Mouse (Mus musculus) activated CD4-positive, CD25-positive, alpha-beta regulatory T cell, adult 4 months (primary cell): ENCODE data around the gene Ctns. TPM values are rescaled to one million over a fixed set of nuclear protein-coding genes. Genes with fewer than 3 reads are reported as not detected.

Experiments used
- ATAC-seq: one replicate; pipeline ENCODE4 v1.8.0; 2017
- polyA plus RNA-seq, 2 experiments: library from polyadenylated mRNA; unstranded; fragments of 100-300 nt; shearing (Covaris generic); gene quantifications; one replicate each; pipeline ENCODE4 v1.2.1; 2017

Ctns gene
- polyA plus RNA-seq, 2 experiments from 2014 or later: 8.6 to 8.9 TPM

DNA sequence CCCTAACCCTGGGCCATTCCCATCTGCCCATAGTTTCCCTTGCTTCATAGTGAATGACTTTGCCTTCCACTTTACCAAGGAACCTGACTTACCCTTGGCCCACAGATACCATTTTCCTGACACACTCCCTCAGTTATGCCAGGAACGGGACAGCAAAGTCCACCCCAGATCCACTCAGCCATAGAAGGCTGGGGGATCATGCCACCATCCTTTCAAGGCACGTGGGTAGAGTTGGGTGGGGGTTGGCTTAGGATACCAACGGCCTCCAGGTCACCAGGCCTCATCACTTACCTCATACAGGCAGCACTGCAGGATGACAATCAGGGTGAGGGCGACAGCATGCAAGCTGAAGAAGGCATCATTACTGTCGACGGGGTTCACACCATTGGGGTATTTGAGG lies 11.6 kb downstream of the Ctns start:
- ATAC-seq: no peak

DNA sequence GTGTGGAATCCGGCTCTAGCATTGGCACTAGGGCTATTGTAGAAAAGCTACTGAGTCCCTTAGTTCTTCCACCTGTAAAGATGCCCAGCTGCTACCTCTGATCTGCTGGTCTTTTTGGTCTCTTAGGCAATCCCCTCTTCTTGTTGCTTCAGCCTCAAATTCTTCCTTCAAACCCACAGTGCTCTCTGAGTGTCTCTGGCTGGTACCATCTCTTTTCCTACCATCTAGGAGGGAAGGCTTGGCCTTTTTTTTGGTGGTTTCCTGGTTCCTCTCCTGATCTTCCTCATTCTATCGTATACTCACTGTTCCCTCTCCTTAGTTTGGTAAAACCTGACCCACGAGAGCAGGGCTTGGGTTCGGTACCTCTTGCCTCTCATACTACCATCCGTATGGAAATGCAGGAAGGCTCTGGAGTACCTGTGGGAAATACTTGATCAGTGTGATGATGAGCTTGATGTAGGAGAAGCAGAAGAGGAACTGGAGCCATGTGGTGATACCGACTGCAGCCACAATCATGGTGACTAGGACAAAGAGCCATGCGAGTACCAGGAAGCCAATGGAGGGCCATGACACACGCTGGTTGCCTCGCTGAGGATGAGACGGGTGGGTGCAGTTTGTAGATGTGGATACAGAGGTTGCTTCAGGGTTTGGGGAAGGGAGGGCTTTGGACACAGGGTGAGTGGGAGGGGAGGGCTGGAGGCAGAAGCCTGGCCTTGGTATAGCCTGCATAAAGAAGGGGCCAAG lies 12.8 kb downstream of the Ctns start:
- no peak for ATAC-seq

DNA sequence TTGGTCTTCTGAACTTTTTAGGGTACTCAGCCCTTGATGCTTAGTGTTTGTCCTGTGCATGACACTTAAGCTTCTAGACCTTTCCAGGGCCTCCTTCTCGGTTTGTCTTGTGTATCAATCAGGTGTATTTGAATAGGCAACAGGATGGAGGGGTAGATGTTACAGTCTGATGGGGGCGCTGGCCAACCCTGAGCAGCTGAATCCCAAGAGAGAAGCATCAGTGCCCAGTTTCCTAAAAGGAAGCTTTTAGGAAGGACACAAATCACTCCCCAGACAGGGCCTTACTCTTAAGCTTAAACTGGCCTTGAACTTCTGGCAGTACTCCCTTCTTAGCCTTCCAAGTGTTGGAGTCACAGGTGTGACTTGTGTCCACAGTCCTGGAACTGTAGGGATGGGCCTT lies 20.9 kb downstream of the Ctns start:
- ATAC-seq: no peak

DNA sequence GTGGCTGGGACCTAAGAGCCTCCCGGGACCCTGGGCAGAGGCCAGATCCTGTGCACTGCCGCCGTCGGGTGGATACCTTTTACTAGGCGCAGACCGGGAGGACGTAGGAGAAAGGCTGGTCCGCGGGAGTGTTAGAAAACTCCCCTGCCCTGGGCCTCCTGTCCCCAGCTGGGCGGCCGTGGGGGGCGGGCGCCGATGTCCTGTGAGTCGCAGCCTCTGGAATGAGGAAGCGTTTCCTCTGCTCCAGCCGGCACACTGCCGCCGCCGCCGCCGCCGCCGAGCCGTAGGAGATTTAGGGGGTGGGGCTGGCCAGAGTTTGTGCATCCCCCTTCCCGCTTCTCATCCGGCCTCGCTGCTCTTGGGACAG lies 21.4 kb downstream of the Ctns start:
- ATAC-seq: peak; percentile 3

DNA sequence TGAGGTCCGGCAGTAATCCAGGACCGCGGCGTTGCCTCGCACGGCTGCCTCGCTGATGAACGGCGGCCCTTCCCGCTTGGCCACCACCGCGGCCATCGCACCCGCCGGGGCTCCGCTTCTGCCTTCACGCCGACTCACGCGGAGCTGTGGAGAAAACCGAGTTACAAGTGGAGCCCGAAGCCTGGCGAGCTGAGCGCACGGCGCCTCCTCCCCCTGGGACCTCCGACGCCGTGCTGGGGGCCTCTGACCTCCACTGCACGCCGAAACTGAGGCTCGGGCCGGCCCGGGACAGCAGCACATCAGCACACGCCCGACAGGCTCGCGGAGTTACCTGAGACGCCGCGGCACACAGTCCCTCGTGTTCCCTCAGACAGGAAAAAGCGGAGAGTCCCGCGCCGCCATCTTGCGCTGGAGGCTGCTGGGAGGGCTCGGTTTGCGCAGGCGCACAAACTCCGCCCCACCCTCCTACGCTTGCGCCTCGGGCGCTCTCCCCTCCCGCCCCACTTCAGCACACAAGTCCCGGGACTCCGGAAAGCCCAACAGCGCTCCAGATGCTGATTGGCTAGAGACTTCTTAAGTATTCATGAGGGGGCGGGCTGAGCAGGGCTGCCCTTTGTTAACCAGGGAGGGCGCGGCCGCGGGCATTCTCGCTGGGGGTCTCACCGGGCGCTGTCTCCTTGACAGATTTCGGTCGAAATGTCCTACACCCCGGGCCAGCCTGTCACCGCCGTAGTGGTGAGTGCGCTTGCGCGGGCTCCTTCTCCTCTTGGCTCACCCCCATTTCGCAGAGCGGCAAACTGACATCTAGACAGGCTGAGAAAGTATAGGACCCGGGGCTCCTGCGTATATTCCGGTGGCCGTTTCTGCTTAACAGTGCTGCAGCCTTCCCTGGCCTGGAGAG lies 22.0 kb downstream of the Ctns start, which contains the start of the genes Emc6 and Tax1bp3:
Gene Emc6, minus strand, starts transcription at position 430 of the 901 bp plus-strand sequence.
Gene Tax1bp3, plus strand, starts transcription at position 476 of the 901 bp plus-strand sequence.
- peak; percentile 97 for ATAC-seq

DNA sequence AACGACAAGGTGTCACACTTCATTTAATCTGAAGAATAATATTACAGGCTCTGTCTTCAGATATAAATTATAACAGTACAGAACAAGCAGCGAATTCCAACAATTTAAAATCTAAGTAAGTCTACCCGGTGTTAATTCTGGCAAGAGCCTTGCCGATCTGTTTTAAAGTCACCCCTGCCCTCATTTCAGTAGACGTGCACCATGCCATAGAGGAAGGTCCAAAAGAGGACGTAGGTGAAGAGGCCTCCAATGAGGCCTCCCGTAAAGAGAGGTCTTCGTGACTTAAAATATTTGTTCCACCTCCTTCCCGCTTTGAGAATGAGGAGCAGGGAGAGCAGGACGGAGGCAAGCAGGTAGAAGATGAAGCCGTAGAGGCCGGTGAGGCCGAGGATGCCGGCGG lies 22.7 kb downstream of the Ctns start:
- ATAC-seq: no peak

DNA sequence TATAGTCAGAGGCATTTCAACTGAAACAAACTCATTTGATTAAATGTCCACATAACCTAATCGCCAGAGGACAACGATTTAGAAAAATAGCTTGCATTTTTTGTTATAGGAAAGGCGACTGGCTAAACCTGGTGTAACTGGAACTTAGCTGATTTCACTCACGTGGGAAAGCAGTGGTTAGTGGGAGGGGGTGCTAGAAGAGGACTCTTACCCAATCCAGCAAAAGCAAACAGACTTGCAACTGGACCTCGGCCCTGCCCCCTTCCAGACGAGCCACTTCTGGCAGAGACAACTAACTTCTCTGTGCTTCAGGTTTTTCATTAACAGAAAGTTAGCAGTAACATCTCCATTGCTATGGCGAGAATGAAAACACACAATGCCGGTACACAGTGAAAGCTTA lies 23.2 kb downstream of the Ctns start:
- ATAC-seq: no peak

DNA sequence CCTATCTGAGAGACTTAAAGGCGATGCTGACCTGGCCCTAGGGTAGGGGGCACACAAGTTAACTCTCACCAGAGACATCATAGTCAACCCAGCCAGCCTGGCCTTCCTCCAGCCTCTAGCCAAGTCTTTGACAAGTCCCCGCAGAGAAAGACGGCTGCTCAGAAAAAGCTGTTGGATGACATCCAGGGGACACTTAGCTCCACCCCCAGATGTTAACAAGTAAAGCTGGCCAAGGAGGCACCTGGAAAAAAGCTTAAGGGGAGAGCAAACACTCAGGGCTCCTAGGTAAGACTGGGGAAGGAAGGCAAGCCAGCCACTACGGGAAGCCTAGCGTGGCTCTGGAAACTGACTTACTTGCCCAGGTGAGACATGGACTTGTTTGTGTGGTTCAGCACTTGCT lies 26.7 kb downstream of the Ctns start:
- no peak for ATAC-seq

DNA sequence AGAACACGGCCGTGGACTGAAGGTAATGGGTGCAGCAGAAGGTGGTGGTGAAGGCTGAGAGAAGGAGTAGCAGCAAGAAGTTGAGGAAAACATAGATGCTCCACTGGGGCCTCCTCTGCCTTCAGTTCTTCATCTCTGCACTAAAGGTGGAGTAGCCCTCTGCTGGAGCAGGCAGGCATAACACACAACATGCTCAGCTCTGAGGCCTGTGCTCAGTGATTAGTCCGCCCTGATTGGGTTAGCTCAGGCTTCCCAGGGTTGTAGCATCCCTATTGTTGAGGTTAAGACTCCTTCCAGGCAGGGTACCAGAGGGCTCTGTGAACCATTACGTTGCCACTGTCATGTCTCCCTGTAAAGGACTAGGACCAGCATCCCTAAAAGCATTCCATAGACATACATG lies 29.6 kb downstream of the Ctns start:
- ATAC-seq: peak; percentile 68

DNA sequence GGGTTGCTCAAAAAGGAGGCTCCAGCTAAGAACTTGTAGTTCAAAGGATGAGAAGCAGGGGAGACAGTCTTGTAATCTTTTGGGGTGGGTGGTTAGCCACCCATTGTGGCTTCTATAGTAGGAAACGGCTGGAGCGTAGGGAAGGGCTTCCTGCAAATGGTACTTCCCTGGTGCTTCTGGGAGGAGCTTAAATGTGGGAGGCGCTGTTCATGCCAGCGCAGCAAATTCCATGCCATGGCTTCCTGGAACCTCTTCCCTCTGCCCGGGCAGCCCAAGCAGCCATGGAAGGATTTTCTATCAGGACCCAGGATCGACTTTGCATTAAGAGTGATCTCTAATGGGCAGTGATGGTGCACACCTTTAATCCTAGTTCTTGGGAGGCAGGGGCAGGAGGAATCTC lies 30.3 kb downstream of the Ctns start:
- ATAC-seq: no peak

DNA sequence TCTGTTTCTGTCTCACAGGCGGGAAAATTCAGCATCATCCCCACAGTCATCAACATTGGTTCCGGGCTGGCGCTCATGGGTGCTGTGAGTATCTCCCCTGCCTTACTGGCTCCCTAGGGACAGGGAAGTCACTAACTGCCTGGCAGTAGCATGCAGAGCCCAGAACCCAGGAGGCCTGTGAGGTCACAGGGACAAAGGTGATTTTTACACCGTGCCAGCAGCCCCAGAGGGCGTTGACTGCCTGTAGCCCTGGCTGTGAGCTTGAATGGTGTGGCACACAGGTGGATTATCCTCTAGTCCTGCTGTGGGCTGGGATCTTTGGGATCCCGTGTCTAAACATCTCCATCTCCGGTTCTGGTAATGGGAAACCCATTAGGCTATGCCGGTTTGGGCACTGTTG lies 30.8 kb downstream of the Ctns start:
- ATAC-seq: no peak

DNA sequence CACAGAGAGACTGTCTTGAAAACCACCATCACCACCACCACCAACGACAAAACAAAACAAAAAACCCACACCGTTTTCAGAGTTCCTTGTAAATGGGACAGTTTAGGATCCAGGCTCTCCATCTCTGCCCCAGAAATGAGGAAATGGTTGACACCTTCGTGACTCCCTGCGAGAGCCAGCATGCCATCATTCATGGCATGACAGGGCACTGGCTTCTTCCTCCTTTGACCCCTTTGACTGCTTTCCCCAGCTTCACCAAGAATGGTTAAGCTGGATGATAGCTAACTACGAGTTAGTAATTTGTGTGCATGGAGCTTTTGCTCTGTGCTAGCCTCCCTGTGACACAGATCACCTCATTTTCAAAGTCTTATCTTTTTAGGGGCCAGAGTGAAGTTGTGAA lies 36.6 kb downstream of the Ctns start:
- no peak for ATAC-seq

DNA sequence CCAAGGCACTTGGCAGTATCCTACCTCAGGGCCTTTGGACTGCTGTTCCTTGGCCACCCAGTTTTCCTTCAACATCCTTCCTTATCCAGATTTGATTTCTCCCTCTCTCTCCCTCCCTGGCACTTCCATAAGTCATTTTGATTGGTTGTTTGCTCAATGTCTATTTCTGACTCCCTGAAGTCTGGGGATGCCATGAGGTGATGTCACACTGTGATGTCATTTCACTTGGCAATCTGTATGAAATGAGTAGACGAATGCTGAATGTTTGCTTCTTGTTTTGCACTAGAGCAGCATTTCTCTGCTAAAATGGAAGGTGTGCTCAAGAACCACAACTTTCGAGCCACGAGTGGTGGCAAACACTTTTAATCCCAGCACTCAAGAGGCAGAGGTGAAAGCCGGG lies 37.2 kb downstream of the Ctns start:
- ATAC-seq: no peak

DNA sequence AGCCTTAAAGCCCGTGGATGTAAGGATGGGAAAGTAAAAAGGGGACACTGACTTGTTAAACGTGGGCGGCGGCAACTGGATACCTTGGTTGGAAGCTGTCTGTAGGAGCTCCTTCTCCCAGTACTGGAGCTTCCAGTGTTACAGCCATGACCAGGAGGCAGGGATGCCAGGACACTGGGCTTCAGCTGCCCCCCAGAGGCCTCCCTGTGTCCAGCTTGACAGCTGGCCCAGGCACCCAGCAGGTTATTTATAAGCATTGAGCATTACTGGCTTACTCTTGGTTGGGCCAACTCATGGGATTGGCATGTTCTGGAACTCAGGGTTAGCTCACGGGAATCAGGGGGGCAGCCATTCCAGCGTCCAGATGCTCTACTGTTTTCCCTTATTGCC lies 38.0 kb downstream of the Ctns start:
- no peak for ATAC-seq

DNA sequence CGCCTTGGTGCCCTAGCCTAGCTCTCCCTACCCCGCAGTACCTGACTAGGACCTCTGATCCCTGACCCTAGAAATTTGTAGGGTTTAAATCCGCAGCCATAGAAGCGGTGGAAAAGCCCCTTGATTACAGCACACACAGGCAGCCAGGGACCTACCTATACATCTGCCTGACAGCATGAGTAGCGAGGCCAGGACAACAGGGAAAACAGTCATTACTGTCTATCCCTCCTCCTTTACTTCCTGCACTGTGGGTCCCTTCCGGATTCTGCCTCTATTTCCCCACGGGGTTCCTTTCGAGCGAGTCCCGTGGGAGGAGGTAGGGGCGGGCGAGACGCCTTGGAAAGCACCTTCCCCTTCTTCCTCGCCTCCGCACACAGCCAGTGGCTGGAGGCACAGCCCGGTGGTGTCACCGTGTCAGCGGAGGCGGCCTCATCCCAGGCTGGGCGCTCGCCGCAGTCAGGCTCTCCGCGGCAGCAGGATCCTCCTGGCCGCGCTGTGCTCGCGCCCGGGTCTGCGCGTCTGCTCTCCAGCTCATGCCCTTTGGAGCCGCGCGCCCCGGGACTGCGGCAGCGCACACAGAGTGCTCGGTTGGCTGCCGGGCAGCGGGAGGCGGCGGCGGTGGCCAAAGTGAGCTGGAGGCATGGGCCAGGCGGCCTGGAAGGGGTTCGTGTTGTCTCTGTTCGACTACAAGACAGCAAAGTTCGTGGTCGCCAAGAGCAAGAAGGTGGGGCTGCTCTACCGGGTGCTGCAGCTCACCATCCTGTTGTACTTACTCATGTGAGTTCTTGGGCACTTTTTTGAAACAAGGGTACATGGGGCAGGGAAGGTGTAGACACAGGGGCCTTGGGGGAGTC lies 38.7 kb downstream of the Ctns start, which contains the start of gene P2rx5:
Gene P2rx5, plus strand, starts transcription at position 465 of the 854 bp plus-strand sequence.
- ATAC-seq: no peak

DNA sequence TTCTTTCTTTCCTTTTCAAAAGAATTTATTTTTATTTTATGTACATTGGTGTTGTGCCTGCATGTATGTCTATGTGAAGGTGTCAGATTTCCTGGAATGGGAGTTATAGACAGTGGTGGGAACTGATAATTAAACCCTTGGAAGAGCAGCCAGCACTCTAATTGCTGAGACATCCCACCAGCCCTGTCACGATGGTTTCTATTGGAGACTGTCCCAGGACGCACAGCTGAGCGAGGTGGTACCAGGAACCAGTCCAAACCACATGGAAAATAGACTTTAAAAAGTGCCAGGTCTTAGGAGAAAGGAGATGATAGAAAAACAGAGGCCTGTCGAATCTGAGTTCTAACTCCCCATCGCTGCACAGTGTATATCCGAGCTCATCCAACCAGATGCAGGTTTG lies 43.8 kb downstream of the Ctns start:
- ATAC-seq: no peak

DNA sequence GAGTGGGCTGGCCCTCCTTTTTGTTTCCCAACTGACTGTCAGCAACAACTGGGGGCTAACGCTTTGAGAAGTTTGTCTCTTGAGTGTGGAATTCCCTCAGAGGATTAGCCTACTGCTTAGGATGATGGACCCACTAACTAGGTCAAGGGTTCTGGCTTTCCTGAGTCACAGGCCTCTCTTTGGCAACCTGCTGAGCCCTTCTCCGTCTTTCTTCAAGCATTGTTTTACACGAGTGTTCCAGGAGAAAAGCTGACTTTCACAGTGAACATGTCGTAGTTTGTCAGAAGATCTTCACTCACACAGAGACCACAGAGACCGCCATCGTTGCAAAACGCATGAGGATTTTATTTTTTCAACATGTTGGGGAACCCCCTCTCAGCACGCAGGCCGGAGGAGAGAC lies 50.6 kb downstream of the Ctns start:
- no peak for ATAC-seq

DNA sequence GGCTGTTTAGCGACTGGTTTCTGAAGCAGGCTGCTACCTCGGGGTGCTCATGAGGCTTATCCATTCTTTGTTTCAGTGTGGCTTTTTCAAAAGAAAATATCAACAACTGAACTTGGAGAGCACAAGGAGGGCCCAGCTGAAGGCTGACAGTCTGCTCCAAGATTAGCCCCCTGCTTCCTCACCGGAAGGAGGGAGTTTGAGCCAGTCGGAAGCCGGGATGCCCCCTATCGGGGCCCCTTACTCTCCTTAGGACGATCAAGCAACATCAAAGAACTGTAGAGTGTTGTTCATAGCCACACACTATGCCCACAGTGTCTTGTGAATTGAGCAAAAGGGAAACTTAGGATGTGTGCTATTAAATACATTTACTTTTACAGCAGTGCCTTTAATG lies 51.9 kb downstream of the Ctns start:
- ATAC-seq: no peak

DNA sequence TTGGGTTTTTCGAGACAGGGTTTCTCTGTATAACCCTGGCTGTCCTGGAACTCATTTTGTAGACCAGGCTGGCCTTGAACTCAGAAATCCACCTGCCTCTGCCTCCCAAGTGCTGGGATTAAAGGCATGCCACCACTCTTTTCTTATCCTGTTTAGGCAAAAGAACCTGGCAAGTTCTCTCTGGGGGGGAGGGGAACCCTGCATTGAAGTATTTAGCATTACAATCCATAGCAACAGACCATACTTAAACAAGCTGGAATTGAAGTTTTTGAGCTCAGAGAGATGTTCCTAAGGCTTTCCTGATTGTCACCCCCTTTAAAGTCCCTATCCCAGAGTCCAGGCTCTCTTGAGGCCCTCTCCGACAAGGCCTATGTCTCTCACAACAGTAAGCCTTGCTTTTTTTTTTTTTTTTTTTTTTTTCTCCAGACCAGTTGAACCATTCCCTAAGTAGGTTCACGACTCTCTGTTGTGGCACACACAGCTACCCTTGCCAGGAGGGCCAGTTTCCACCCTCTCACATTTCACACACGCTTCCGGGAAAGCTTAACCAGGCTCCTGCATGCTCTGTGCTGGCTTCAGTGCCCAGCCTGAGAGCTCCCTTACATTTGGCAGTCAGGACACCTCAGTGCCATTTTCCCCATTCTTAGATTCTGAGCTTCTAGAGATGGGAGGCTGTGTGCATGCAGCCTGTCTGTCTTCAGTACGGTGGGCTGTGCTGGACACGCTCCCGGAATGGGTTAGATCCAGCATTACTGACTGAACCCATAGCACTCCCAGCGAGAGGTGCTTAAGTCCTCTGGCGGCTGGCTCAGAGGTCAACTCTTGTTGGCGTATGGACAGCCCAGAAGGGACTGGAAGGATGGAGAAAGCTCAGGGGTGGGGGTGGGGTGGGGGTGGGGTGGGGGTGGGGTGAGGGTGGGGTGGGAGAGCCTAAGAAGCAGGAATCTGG lies 52.5 kb downstream of the Ctns start:
- no peak for ATAC-seq

DNA sequence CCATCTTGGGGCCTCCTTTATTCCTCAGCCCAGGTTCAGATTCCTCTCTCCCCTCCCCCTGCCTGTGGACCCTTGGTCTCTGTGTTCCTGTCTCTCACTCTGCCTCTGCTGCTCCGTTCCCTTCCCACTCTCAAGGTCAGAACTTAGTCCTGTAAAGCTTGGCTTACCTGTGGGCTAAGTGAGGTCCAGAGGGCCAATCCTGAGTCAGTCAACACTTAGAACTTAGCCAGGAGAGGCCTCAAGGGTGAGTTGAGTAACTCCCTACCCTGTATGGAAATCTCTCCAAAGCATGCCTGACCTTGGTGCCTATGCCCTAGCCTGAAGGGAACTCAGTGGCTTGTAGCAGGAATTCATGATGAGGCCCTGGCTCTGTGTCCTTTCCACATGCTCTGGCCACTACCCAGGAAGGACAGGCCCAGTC lies 54.6 kb downstream of the Ctns start:
- ATAC-seq: no peak

DNA sequence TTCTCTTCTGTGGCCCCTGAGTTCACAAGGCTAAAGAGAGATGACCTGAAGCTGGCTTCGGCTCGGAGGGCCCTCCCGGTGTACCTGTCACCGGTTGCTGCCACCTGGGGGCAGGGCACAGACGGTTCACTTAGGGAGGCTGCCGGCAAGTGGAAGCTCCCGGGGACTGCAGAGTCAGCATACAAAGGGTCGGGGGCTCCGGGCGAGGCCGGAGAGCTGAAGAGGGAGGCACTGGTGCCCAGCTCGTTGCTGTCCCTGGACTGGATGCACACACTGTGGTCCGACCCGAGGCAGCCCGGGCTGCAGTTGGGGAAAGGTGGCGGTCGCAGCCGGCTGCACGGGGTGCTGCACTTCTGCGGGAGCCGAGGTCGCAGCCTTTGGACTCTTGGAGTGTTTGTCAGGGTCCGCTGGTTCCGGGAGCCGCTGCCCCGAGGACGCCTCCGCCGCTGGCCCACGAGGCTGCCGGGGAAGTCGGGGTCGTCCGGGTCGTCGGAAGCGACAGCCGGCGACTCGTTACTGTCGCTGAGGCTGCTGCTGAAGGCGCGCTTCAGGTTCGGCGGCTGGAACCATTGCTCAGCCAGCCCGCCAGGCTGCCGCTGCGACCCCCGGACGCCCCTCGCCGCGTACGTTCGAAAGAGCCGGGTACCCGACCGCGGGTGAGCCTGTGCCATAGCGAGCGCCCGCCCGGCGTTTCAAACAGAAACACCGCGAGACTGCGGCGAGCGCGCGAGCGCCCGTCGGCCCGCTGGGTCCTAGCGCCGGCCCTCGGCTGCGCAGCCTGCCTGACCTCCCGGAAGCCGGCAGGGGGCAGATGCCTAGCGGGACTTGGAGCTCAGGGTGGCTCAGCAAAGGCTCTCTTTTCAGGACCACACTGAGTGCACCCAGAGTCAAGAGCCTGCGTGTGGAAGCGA lies 61.0 kb downstream of the Ctns start, which contains the start of gene Haspin:
Gene Haspin, minus strand, starts transcription at position 704 of the 911 bp plus-strand sequence.
- ATAC-seq: peak; percentile 89
